Mouse (Mus musculus) testis, adult 2 months (tissue): Measurements from ENCODE around the gene Vwc2.

Source experiments
- CTCF ChIP-seq: fragments of 200-500 bp; IDR thresholded peaks from 2 replicates; pipeline ENCODE4 v1.5.1; 2012; ENCODE audit warnings: low read depth, mild to moderate bottlenecking, inconsistent platforms, low read length, moderate library complexity; ENCODE audit not compliant: control insufficient read depth, insufficient read depth, insufficient replicate concordance
- POLR2A ChIP-seq: fragments of 200-500 bp; IDR thresholded peaks from 2 replicates; pipeline ENCODE4 v1.6.1; 2012; ENCODE audit warnings: low read depth, mild to moderate bottlenecking, inconsistent platforms, low read length, moderate library complexity; ENCODE audit not compliant: control insufficient read depth

- TF ChIP-seq POLR2A = no peak
- no peak for TF ChIP-seq CTCF
Observed at GRCm38 (mm10) chr11:11283512-11283911, 169.5 kb downstream of the Vwc2 start.
